Mouse (Mus musculus) liver, postnatal 0 days (tissue): Measurements from ENCODE around the gene Hspa1b. TPM values are rescaled to one million over a fixed set of nuclear protein-coding genes. Genes with fewer than 3 reads are reported as not detected.
A peak's percentile ranks its signal among the peaks of the same experiment; 100 is the strongest.

Experiments
- ATAC-seq: fragments of 200-750 bp; cut with Nextera tagmentation; 2 replicates; pipeline ENCODE4 v1.8.0; 2017; ENCODE audit warnings: mild to moderate bottlenecking, moderate library complexity
- DNase-seq: peaks from one replicate; pipeline ENCODE4 v3.0.0-alpha.2; 2016
- H3K27ac ChIP-seq: fragments of 300-500 bp; sonication (generic); 2 replicates; pipeline ENCODE4 v1.5.1; 2014; ENCODE audit warnings: antibody characterized with exemption, moderate library complexity, mild to moderate bottlenecking, low read depth
- H3K27me3 ChIP-seq: fragments of 300-500 bp; sonication (generic); 2 replicates; pipeline ENCODE4 v1.6.1; 2014; ENCODE audit warnings: low read length, control low read depth, mixed read lengths; ENCODE audit not compliant: insufficient read depth
- H3K36me3 ChIP-seq: fragments of 300-500 bp; sonication (generic); replicated peaks from 2 replicates; pipeline ENCODE4 v1.6.1; 2014; ENCODE audit warnings: mild to moderate bottlenecking, control low read depth, low read length, moderate library complexity, mixed read lengths; ENCODE audit not compliant: insufficient read depth
- H3K4me1 ChIP-seq: fragments of 300-500 bp; sonication (generic); 2 replicates; pipeline ENCODE4 v1.6.1; 2014; ENCODE audit warnings: antibody characterized with exemption, mild to moderate bottlenecking, control low read depth; ENCODE audit not compliant: insufficient read depth
- H3K4me2 ChIP-seq: fragments of 300-500 bp; sonication (generic); 2 replicates; pipeline ENCODE4 v1.6.1; 2014; ENCODE audit warnings: low read depth, mild to moderate bottlenecking, low read length, moderate library complexity, mixed read lengths
- H3K4me3 ChIP-seq: fragments of 300-500 bp; sonication (generic); 2 replicates; pipeline ENCODE4 v1.5.1; 2014; ENCODE audit warnings: low read depth, low read length
- H3K9ac ChIP-seq: fragments of 300-500 bp; sonication (generic); replicated peaks from 2 replicates; pipeline ENCODE4 v1.6.1; 2014; ENCODE audit warnings: mild to moderate bottlenecking, moderate library complexity
- H3K9me3 ChIP-seq: fragments of 300-500 bp; sonication (generic); 2 replicates; pipeline ENCODE4 v1.6.1; 2016; ENCODE audit warnings: mild to moderate bottlenecking, control low read depth, low read length, mixed read lengths
- CTCF ChIP-seq: sonication (generic); IDR thresholded peaks from 2 replicates; pipeline ENCODE4 v1.5.1; 2016; ENCODE audit warnings: antibody characterized with exemption, low read depth
- EP300 ChIP-seq: IDR thresholded peaks from 2 replicates; pipeline ENCODE4 v1.6.1; 2016; ENCODE audit warnings: antibody characterized with exemption, low read depth, mild to moderate bottlenecking
- WGBS: fragments of 180-500 bp; shearing (Covaris S2); extraction: QIAGEN DNeasy Blood & Tissue Kit; methylation state at CpG from one replicate; pipeline ENCODE4 v1.1.7; 2014; ENCODE audit not compliant: insufficient replicate concordance; 5-methylcytosine and 5-hydroxymethylcytosine counted together
- polyA plus RNA-seq: library from polyadenylated mRNA; unstranded; fragments of >200 nt; fragmentation: Nextera tagmentation; extraction: Ambion mirVana; gene quantifications from 2 replicates; pipeline ENCODE4 v1.2.1, GENCODE M21; 2015

The Hspa1b gene
- polyA plus RNA-seq, 1 experiment from 2014 or later, result 0.06 TPM

GRCm38 (mm10) chr17:34913930-34914665 lies 44.9 kb downstream of the Hspa1b start, which contains the start of gene Slc44a4:
Gene Slc44a4 (plus strand): TSS chr17:34914466.
- ATAC-seq (peak; percentile 18; the same call in 1 of the 2 replicates), DNase-seq (no peak)
- Histone ChIP-seq H3K27ac (no peak within 1 kb of the TSS), H3K36me3 (peaks cover 42% of the 10 kb centered on the region), H3K4me3 (no peak within 1 kb of the TSS), H3K9ac (no peak within 1 kb of the TSS), H3K4me1 (peaks cover 16% of the 10 kb centered on the region), H3K9me3 (no peaks in the 10 kb centered on the region), H3K4me2 (peak within 1 kb of the TSS; percentile 24; the same call in 1 of the 2 replicates), H3K27me3 (no peaks in the 10 kb centered on the region)
- TF ChIP-seq CTCF (no peak), EP300 (no peak)
- WGBS, result 46% methylated on average over 18 of the region's 18 CpGs

GRCm38 (mm10) chr17:34911945-34912351 lies 47.1 kb downstream of the Hspa1b start:
- no peak overlapping the region for H3K27ac ChIP-seq
- DNase-seq, result peak; percentile 92
- no peak overlapping the region for H3K4me2 ChIP-seq
- peaks cover 63% of the 10 kb centered on the region for H3K36me3 ChIP-seq
- no peak overlapping the region for H3K4me3 ChIP-seq
- TF ChIP-seq EP300 (no peak), CTCF (peak; percentile 99)
- peaks cover 16% of the 10 kb centered on the region for H3K4me1 ChIP-seq
- no peaks in the 10 kb centered on the region for H3K9me3 ChIP-seq
- H3K27me3 ChIP-seq, result no peaks in the 10 kb centered on the region
- 45% methylated on average over 5 of the region's 5 CpGs for WGBS
- no peak overlapping the region for H3K9ac ChIP-seq
- ATAC-seq, result peak; percentile 81

GRCm38 (mm10) chr17:34910982-34911381 lies 48.1 kb downstream of the Hspa1b start:
- Histone ChIP-seq H3K27ac (no peak overlapping the region), H3K4me1 (peaks cover 16% of the 10 kb centered on the region), H3K36me3 (peaks cover 73% of the 10 kb centered on the region), H3K4me2 (no peak overlapping the region), H3K9ac (no peak overlapping the region), H3K4me3 (no peak overlapping the region), H3K9me3 (no peaks in the 10 kb centered on the region), H3K27me3 (no peaks in the 10 kb centered on the region)
- DNase-seq, result no peak
- ATAC-seq, result no peak
- WGBS, result 70% methylated on average over 10 of the region's 10 CpGs
- TF ChIP-seq CTCF, result no peak
- no peak for TF ChIP-seq EP300

Other genes starting within 250 kb of the Hspa1b start
- 151 and 198 TPM in 2 replicates for gene C4b, start 215.4 kb downstream of the Hspa1b start, polyA plus RNA-seq
- not detected in 2 replicates for gene Cyp21a1, start 154.7 kb downstream of the Hspa1b start, polyA plus RNA-seq
- gene Stk19, start 122.3 kb downstream of the Hspa1b start, polyA plus RNA-seq, result 12.6 and 13.1 TPM in 2 replicates
- gene Dxo, start 122.2 kb downstream of the Hspa1b start, polyA plus RNA-seq, result 17.6 and 19.2 TPM in 2 replicates
- gene Skiv2l, start 109.0 kb downstream of the Hspa1b start, polyA plus RNA-seq, result 14.1 and 15.4 TPM in 2 replicates
- gene Nelfe, start 108.8 kb downstream of the Hspa1b start, polyA plus RNA-seq, result 26.1 and 26.5 TPM in 2 replicates
- 744 and 847 TPM in 2 replicates for gene Cfb, start 96.7 kb downstream of the Hspa1b start, polyA plus RNA-seq
- gene Zbtb12, start 79.8 kb downstream of the Hspa1b start, polyA plus RNA-seq, result 0.33 and 0.46 TPM in 2 replicates
- gene Gm20547, start 77.2 kb downstream of the Hspa1b start, polyA plus RNA-seq, result 0.25 TPM in 1 of 2 replicates, not detected in the other
- 35.7 and 37.3 TPM in 2 replicates for gene C2, start 61.0 kb downstream of the Hspa1b start, polyA plus RNA-seq
- gene Ehmt2, start 60.8 kb downstream of the Hspa1b start, polyA plus RNA-seq, result 11.1 TPM in 2 replicates
- gene Slc44a4, start 44.8 kb downstream of the Hspa1b start, polyA plus RNA-seq, result 3.5 and 3.6 TPM in 2 replicates
- 35.6 and 40.3 TPM in 2 replicates for gene Neu1, start 28.0 kb downstream of the Hspa1b start, polyA plus RNA-seq
- 0.28 TPM in 1 of 2 replicates, not detected in the other for gene Gm20481, start 10.7 kb upstream of the Hspa1b start, polyA plus RNA-seq
- gene Hspa1a, start 12.9 kb upstream of the Hspa1b start, polyA plus RNA-seq, result 0.46 and 0.59 TPM in 2 replicates
- 0.18 TPM in 1 of 2 replicates, not detected in the other for gene Hspa1l, start 13.5 kb upstream of the Hspa1b start, polyA plus RNA-seq
- gene Lsm2, start 22.6 kb upstream of the Hspa1b start, polyA plus RNA-seq, result 69.8 and 76.7 TPM in 2 replicates
- gene Vars, start 41.7 kb upstream of the Hspa1b start, polyA plus RNA-seq, result 38.0 and 43.8 TPM in 2 replicates
- 0.09 and 0.12 TPM in 2 replicates for gene Vwa7, start 57.3 kb upstream of the Hspa1b start, polyA plus RNA-seq
- 3.3 and 4.1 TPM in 2 replicates for gene Sapcd1, start 68.8 kb upstream of the Hspa1b start, polyA plus RNA-seq
- 3.8 and 4.2 TPM in 2 replicates for gene Msh5, start 87.5 kb upstream of the Hspa1b start, polyA plus RNA-seq
- 98.6 and 102 TPM in 2 replicates for gene Clic1, start 90.7 kb upstream of the Hspa1b start, polyA plus RNA-seq
- gene Ddah2, start 99.8 kb upstream of the Hspa1b start, polyA plus RNA-seq, result 15.8 and 17.2 TPM in 2 replicates
- 0.32 and 0.49 TPM in 2 replicates for gene Ly6g6c, start 106.2 kb upstream of the Hspa1b start, polyA plus RNA-seq
- 6.5 and 7.1 TPM in 2 replicates for gene Mpig6b, start 106.9 kb upstream of the Hspa1b start, polyA plus RNA-seq
- 0.19 TPM in 1 of 2 replicates, not detected in the other for gene Ly6g6e, start 117.7 kb upstream of the Hspa1b start, polyA plus RNA-seq
- 0.54 and 0.60 TPM in 2 replicates for gene Ly6g6d, start 118.8 kb upstream of the Hspa1b start, polyA plus RNA-seq
- 4.0 and 5.3 TPM in 2 replicates for gene Ly6g6f, start 126.4 kb upstream of the Hspa1b start, polyA plus RNA-seq
- 47.3 and 49.3 TPM in 2 replicates for gene Abhd16a, start 130.0 kb upstream of the Hspa1b start, polyA plus RNA-seq
- gene Ly6g5c, start 149.0 kb upstream of the Hspa1b start, polyA plus RNA-seq, result not detected in 2 replicates
- gene Ly6g5b, start 156.2 kb upstream of the Hspa1b start, polyA plus RNA-seq, result 0.32 and 0.67 TPM in 2 replicates
- gene Gpank1, start 162.2 kb upstream of the Hspa1b start, polyA plus RNA-seq, result 8.1 and 9.6 TPM in 2 replicates
- 120 and 131 TPM in 2 replicates for gene Csnk2b, start 162.8 kb upstream of the Hspa1b start, polyA plus RNA-seq
- 4.4 and 4.8 TPM in 2 replicates for gene D17H6S53E, start 167.1 kb upstream of the Hspa1b start, polyA plus RNA-seq
- 1,209 and 1,216 TPM in 2 replicates for gene Apom, start 172.8 kb upstream of the Hspa1b start, polyA plus RNA-seq
- 16.5 and 19.7 TPM in 2 replicates for gene Bag6, start 175.9 kb upstream of the Hspa1b start, polyA plus RNA-seq
- gene Prrc2a, start 205.7 kb upstream of the Hspa1b start, polyA plus RNA-seq, result 28.0 and 32.9 TPM in 2 replicates
- gene Aif1, start 216.8 kb upstream of the Hspa1b start, polyA plus RNA-seq, result 34.1 and 39.1 TPM in 2 replicates
- gene Lst1, start 229.2 kb upstream of the Hspa1b start, polyA plus RNA-seq, result 41.2 and 44.2 TPM in 2 replicates
- gene Ltb, start 235.2 kb upstream of the Hspa1b start, polyA plus RNA-seq, result 5.3 and 6.0 TPM in 2 replicates
- gene Tnf, start 242.8 kb upstream of the Hspa1b start, polyA plus RNA-seq, result 0.59 and 0.75 TPM in 2 replicates
- not detected in 2 replicates for gene Lta, start 246.1 kb upstream of the Hspa1b start, polyA plus RNA-seq